Mouse (Mus musculus) CH12.LX (cell line): ENCODE results near the gene Grip1. TPM values are rescaled to one million over a fixed set of nuclear protein-coding genes. Genes with fewer than 3 reads are reported as not detected.
A peak's percentile ranks its signal among the peaks of the same experiment; 100 is the strongest.

Experiments used
- DNase-seq: peaks from one replicate; pipeline ENCODE4 v3.0.0-alpha.2; 2013; ENCODE audit errors: extremely low read depth
- H3K27ac ChIP-seq: 2 replicates; pipeline ENCODE4 v1.5.1; 2012; ENCODE audit warnings: low read depth, mild to moderate bottlenecking, control low read depth, moderate library complexity; ENCODE audit not compliant: insufficient read depth
- H3K27me3 ChIP-seq: replicated peaks from 2 replicates; pipeline ENCODE3; 2012; ENCODE audit warnings: inconsistent platforms
- H3K36me3 ChIP-seq, 2 experiments: replicated peaks in 1 of 2; 2 replicates each; pipeline versions ENCODE3 to v1.6.1; 2012; ENCODE audit warnings: inconsistent platforms in 1 of 2, low read length in 1 of 2, mild to moderate bottlenecking in 1 of 2, mixed read lengths in 1 of 2, moderate library complexity in 1 of 2; ENCODE audit not compliant: control insufficient read depth in 1 of 2, insufficient read depth in 1 of 2
- H3K4me1 ChIP-seq, 2 experiments: 2 replicates each; pipeline ENCODE4 v1.6.1; 2012; ENCODE audit warnings: inconsistent platforms in 1 of 2, moderate library complexity in 1 of 2; ENCODE audit not compliant: insufficient read depth in 2 of 2, control insufficient read depth in 1 of 2
- H3K4me2 ChIP-seq: 2 replicates; pipeline ENCODE4 v1.6.1; 2012; ENCODE audit warnings: low read depth, mild to moderate bottlenecking, control low read depth; ENCODE audit not compliant: poor library complexity, insufficient read depth, severe bottlenecking
- H3K4me3 ChIP-seq, 3 experiments: fragments of 150-350 bp in 1 of 3; sonication (generic) in 1 of 3; replicated peaks in 1 of 3; 2 replicates each; pipeline versions ENCODE3 to v1.5.1; 2011 to 2012; ENCODE audit warnings: low read depth in 2 of 3, low read length in 2 of 3, mild to moderate bottlenecking in 2 of 3, moderate library complexity in 2 of 3, control low read depth in 1 of 3, improper control_type of control experiment in 1 of 3, inconsistent platforms in 1 of 3, mixed read lengths in 1 of 3; ENCODE audit not compliant: poor library complexity in 1 of 3
- H3K79me2 ChIP-seq: replicated peaks from 2 replicates; pipeline ENCODE4 v1.6.1; 2012; ENCODE audit warnings: mild to moderate bottlenecking, moderate library complexity; ENCODE audit not compliant: control insufficient read depth, poor library complexity, insufficient read depth, severe bottlenecking; ENCODE audit errors: extremely low read depth
- H3K9ac ChIP-seq: 2 replicates; pipeline ENCODE4 v1.6.1; 2012; ENCODE audit warnings: low read depth, mild to moderate bottlenecking, control low read depth, moderate library complexity; ENCODE audit not compliant: insufficient read depth
- H3K9me3 ChIP-seq: replicated peaks from 2 replicates; pipeline ENCODE3; 2012; ENCODE audit warnings: low read length, inconsistent platforms, mixed read lengths
- CHD2 ChIP-seq: IDR thresholded peaks from 2 replicates; pipeline ENCODE4 v1.6.1; 2011; ENCODE audit warnings: low read length, improper control_type of control experiment
- CTCF ChIP-seq, 2 experiments: IDR thresholded peaks in 1 of 2; conservative IDR thresholded peaks in 1 of 2; 2 replicates each; pipeline ENCODE4 v1.5.1; 2011 to 2012; ENCODE audit warnings: low read depth in 2 of 2, low read length in 2 of 2, improper control_type of control experiment in 1 of 2, inconsistent platforms in 1 of 2, mild to moderate bottlenecking in 1 of 2, moderate library complexity in 1 of 2
- ELF1 ChIP-seq: IDR thresholded peaks from 2 replicates; pipeline ENCODE4 v1.6.1; 2014; ENCODE audit warnings: low read depth, mild to moderate bottlenecking, inconsistent platforms, low read length, improper control_type of control experiment
- ETS1 ChIP-seq: conservative IDR thresholded peaks from 2 replicates; pipeline ENCODE4 v1.6.1; 2012; ENCODE audit warnings: low read depth, mild to moderate bottlenecking, inconsistent platforms, low read length, improper control_type of control experiment, moderate library complexity
- IRF4 ChIP-seq: IDR thresholded peaks from 2 replicates; pipeline ENCODE4 v1.6.1; 2014; ENCODE audit warnings: low read depth, mild to moderate bottlenecking, inconsistent platforms, low read length, improper control_type of control experiment
- KAT2A ChIP-seq: IDR thresholded peaks from 2 replicates; pipeline ENCODE4 v1.6.1; 2012; ENCODE audit warnings: low read length, improper control_type of control experiment, inconsistent platforms; ENCODE audit not compliant: insufficient replicate concordance
- MAX ChIP-seq: IDR thresholded peaks from 2 replicates; pipeline ENCODE4 v1.6.1; 2011; ENCODE audit warnings: low read length, improper control_type of control experiment
- NRF1 ChIP-seq: IDR thresholded peaks from 2 replicates; pipeline ENCODE4 v1.6.1; 2014; ENCODE audit warnings: low read depth, mild to moderate bottlenecking, inconsistent platforms, low read length, improper control_type of control experiment, moderate library complexity
- RAD21 ChIP-seq: IDR thresholded peaks from 2 replicates; pipeline ENCODE4 v1.6.1; 2011; ENCODE audit warnings: low read depth, mild to moderate bottlenecking, low read length, improper control_type of control experiment, moderate library complexity
- RCOR1 ChIP-seq: conservative IDR thresholded peaks from 2 replicates; pipeline ENCODE4 v1.6.1; 2012; ENCODE audit warnings: low read depth, mild to moderate bottlenecking, inconsistent platforms, low read length, improper control_type of control experiment
- SMC3 ChIP-seq: IDR thresholded peaks from 2 replicates; pipeline ENCODE4 v1.6.1; 2011; ENCODE audit warnings: low read depth, low read length, improper control_type of control experiment
- TCF12 ChIP-seq: IDR thresholded peaks from 2 replicates; pipeline ENCODE4 v1.6.1; 2014; ENCODE audit warnings: low read depth, mild to moderate bottlenecking, inconsistent platforms, low read length, improper control_type of control experiment
- USF2 ChIP-seq: conservative IDR thresholded peaks from 2 replicates; pipeline ENCODE4 v1.6.1; 2011; ENCODE audit warnings: low read depth, low read length, improper control_type of control experiment
- ZKSCAN1 ChIP-seq: IDR thresholded peaks from 2 replicates; pipeline ENCODE4 v1.6.1; 2012; ENCODE audit warnings: low read depth, inconsistent platforms, low read length, improper control_type of control experiment, borderline replicate concordance
- dilution Hi-C: fragments of 300-500 bp; cut with MboI; formaldehyde crosslinking; loops from 2 replicates; pipeline ENCODE4 v1.14.3; 2020; ENCODE audit warnings: low sequenced_read_pairs; ENCODE audit not compliant: extremely low pct_unique_long_range_greater_than_20kb, extremely low pct_ligation_motif_present
- in situ Hi-C: fragments of 300-500 bp; cut with MboI; formaldehyde crosslinking; loops from 3 replicates; pipeline ENCODE4 v1.14.3; 2019; ENCODE audit warnings: low sequenced_read_pairs, low pct_ligation_motif_present, low pct_unique_long_range_greater_than_20kb, mixed read lengths
- polyA plus RNA-seq: library from polyadenylated mRNA; unstranded; fragments of >175 nt; gene quantifications from 2 replicates; pipeline ENCODE4 v1.2.1, GENCODE M21; 2012; ENCODE audit warnings: low read depth; ENCODE audit not compliant: insufficient read length
- total RNA-seq, 2 experiments: library from RNA; depleted of rRNA; stranded (reverse); fragments of 300-350 nt in 1 of 2; fragments of >200 nt in 1 of 2; gene quantifications; 2 replicates each; pipeline ENCODE4 v1.2.3; 2012 to 2014

The Grip1 gene
- total and polyA plus RNA-seq, 3 experiments: 0.09 to 0.33 (median 0.13) TPM

GRCm38 (mm10) chr10:120066319-120066718 lies 612.7 kb downstream of the Grip1 start:
- no peaks in the 10 kb centered on the region for H3K27me3 ChIP-seq
- H3K9me3 ChIP-seq: peaks cover 3% of the 10 kb centered on the region
- peak; percentile 55 for DNase-seq
- no peak overlapping the region for H3K4me3 ChIP-seq
- dilution Hi-C loops (no loop called here), in situ Hi-C loops (no loop called here)
- H3K36me3 ChIP-seq: no peaks in the 10 kb centered on the region
- TF ChIP-seq MAX (0 out of 2 replicates have a peak, but pooled peaks have one; percentile 49), NRF1 (peak; percentile 42; the same call in 1 of the 2 replicates), ZKSCAN1 (no peak), USF2 (no peak), TCF12 (peak; percentile 24; the same call in 1 of the 2 replicates), ELF1 (peak; percentile 75), RCOR1 (no peak), KAT2A (no peak), IRF4 (peak; percentile 35; the same call in 1 of the 2 replicates)
- H3K4me2 ChIP-seq: no peak overlapping the region
- H3K4me1 ChIP-seq: peaks cover 10 to 25% of the 10 kb centered on the region in 2 experiments
- H3K27ac ChIP-seq: peak overlapping the region; percentile 42; the same call in 1 of the 2 replicates
- no peaks in the 10 kb centered on the region for H3K79me2 ChIP-seq
- 0 out of 2 replicates have a peak overlapping the region, but pooled peaks have one; percentile 2 for H3K9ac ChIP-seq

- Histone ChIP-seq H3K79me2 (no peaks in the 10 kb centered on the region), H3K9me3 (no peaks in the 10 kb centered on the region), H3K36me3 (peaks cover 0 to 11% of the 10 kb centered on the region in 2 experiments), H3K27ac (no peak overlapping the region), H3K4me1 (peaks cover 8 to 15% of the 10 kb centered on the region in 2 experiments), H3K4me3 (no peak overlapping the region), H3K4me2 (no peak overlapping the region), H3K9ac (no peak overlapping the region), H3K27me3 (no peaks in the 10 kb centered on the region)
- dilution Hi-C loops (no loop called here), in situ Hi-C loops (no loop called here)
- TF ChIP-seq SMC3 (peak; percentile 54), RAD21 (peak; percentile 44), CTCF (conservative IDR thresholded peaks at IDR 0.05 in 1 of 2, IDR thresholded peaks at IDR 0.05 in 1 of 2; ENCODE audit: low read depth in 2 of 2, low read length in 2 of 2) (peak in 1 of 2 experiments; percentile 56; a peak in 2 of 4 replicates), ETS1 (no peak)
- no peak for DNase-seq
Measured at GRCm38 (mm10) chr10:120077850-120078249, 624.2 kb downstream of the Grip1 start.

- DNase-seq: peak; percentile 32
- H3K4me3 ChIP-seq: no peak overlapping the region
- peaks cover 61 to 92% of the 10 kb centered on the region in 2 experiments for H3K36me3 ChIP-seq
- H3K4me2 ChIP-seq: no peak overlapping the region
- no peak overlapping the region for H3K9ac ChIP-seq
- no peaks in the 10 kb centered on the region for H3K79me2 ChIP-seq
- no peak overlapping the region for H3K27ac ChIP-seq
- no peaks in the 10 kb centered on the region for H3K9me3 ChIP-seq
- H3K27me3 ChIP-seq: no peaks in the 10 kb centered on the region
- no peaks in the 10 kb centered on the region for H3K4me1 ChIP-seq
- dilution Hi-C loops (no loop called here), in situ Hi-C loops (no loop called here)
- TF ChIP-seq CTCF (conservative IDR thresholded peaks at IDR 0.05 in 1 of 2, IDR thresholded peaks at IDR 0.05 in 1 of 2; ENCODE audit: low read depth in 2 of 2, low read length in 2 of 2) (peak; percentile 45 to 48; a peak in 3 of 4 replicates), CHD2 (no peak), RAD21 (peak; percentile 25)
Measured at GRCm38 (mm10) chr10:120092548-120092947, 638.9 kb downstream of the Grip1 start.
